Mouse (Mus musculus): ENCODE results near the gene Dr1.

- TF ChIP-seq GATA1 (IDR thresholded peaks at IDR 0.05; ENCODE audit: borderline replicate concordance, low read length) (no peak), FLI1 (IDR thresholded peaks at IDR 0.05; ENCODE audit: low read length) (no peak)
Measured at GRCm38 (mm10) chr5:108301567-108301966, 32.9 kb downstream of the Dr1 start.
